Mouse (Mus musculus): ENCODE measurements around the gene Zdhhc3.
A peak's percentile ranks its signal among the peaks of the same experiment; 100 is the strongest.

Zdhhc3 gene

DNA sequence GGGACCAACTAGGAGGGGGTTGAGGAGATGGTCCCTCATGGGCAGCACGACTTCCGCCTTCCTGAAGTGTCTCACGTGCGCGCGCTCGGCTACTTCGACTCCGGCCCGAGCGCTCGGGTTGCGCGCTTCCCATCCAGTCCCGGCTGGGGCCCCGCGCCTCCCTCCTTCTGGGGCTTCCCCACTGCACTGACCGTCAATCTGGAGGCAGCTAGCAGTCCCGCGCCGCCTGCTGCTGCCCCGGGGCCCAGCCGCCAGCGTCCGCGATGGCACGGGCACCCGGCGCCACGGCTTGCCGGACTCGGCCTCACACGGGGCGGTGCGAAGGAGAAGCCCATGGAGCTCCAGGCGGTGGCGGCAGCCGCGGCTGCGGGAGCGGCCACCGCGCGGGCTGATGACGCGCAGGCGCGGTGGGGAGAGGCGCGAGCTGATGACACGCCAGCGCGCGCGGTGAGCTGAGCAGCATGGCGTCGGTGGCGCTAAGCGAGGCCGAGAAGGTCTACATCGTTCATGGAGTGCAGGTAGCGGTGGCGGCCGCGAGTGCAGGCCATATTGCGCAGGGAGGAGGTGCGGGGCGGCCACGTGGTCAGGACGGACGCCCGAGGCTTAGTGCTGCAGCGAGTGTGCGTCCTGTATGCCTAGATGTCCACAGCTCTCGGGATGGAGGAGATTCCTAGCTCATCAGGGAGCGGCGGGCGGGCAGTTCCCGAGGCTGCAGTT lies at the start of gene Zdhhc3, which contains the start of gene Exosc7:
TSS of gene Zdhhc3 (minus strand) at position 401 of the 717 bp plus-strand sequence.
TSS of gene Exosc7 (plus strand) at position 411 of the 717 bp plus-strand sequence.
- peak; percentile 94 for DNase-seq (ENCODE audit: low read depth)

DNA sequence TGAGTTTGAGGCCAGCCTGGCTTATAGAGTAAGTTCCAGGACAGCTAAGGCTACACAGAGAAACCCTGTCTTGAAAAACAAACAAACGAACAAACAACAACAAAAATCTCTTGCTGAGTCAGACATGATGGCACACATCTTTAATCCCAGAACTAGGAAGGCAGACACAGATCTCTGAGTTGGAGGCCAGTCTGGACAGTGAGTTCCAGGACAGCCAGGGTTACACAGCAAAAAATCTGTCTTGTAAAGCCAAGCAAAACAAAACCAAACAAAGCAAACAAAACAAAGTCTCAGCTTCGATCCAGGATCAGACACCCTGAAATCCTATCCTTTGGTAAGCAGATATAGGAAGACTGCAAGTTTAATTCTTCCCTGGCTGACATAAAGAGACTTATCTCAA lies 48.8 kb upstream of the Zdhhc3 start:
- DNase-seq (ENCODE audit: low read depth), result no peak

DNA sequence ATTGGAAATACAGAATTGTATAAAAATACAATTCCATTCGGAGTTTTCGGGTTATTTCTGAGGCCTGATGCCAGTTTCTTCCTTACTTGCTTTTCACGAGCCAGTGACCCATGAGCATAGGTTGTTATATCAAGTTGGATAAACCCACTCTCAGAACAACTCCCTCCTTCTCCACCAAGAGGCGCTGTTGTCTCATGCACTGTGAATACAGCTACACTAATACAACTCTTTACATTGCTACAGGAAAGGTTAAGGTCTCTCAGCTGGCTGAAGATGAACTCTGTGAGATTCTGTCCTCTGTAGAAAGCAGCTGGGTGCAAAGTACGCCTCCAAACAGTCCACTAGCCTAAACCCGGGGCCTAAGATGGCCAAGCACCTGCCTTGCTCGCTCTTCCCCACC lies 46.3 kb upstream of the Zdhhc3 start:
- peak; percentile 90 for DNase-seq (ENCODE audit: low read depth)

DNA sequence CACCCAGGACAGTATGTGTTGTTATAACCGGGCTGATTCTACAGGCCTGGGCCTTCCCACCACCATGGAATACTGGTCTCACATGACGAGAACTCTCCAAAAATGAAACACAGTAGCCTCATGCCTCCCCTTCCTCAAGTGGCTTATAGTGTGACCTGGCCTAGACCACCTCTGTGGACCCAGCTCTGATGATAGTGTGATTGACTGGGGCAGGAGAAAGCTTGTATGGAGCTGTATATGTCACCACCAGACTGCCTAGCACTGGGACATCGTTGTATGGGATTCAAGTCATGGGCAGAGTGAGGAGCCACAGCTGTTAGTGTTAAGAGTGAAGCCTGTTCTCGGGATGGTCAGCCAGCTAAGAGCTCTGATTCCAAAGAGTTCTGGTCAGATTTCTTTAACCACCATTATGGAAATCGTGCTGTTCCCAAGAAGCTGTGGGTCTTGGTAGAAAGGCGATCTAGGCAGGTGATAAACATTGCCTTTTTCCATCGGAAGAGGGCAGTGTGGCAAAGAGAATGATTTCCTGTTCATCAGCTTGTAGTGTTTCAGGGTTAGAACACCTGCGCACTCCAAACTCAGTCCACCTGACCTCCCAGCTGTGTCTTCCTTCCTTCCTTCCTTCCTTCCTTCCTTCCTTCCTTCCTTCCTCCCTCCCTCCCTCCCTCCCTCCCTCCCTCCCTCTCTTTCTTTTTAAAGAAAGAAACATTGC lies 45.3 kb upstream of the Zdhhc3 start:
- DNase-seq (ENCODE audit: low read depth), result peak; percentile 67

DNA sequence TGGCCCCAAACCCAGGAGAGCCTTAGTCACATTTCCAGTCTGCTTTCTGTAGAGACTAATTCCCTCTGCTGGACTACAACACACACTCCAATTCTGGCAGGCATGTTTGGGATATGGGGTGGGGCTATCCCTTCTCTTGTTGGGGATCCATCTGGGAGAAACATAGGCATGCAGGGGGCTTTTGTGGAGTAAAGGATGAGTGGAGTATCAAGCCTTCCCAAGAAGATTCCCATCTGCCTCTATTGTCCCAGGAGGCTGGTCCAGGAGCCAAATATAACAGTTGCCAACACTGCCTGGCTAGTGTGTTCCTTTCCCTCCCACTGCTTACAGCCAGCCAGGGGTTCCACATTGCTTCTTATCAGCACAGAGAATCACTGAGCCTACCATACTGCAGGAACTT lies 44.7 kb upstream of the Zdhhc3 start:
- DNase-seq (ENCODE audit: low read depth), result peak; percentile 76

DNA sequence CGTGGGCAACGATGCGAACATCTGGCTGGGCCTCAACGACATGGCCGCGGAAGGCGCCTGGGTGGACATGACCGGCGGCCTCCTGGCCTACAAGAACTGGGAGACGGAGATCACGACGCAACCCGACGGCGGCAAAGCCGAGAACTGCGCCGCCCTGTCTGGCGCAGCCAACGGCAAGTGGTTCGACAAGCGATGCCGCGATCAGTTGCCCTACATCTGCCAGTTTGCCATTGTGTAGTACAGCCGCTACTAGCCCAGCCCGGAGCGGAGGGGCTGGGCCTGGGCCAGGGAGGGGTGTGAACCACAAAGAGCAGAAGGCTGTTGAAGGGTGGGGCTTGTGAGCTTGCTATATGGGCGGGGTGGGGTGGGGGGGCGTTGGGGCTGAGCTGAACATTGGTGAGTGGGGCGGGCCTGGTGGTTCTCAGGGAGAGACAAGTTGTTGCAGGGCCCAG lies 43.9 kb upstream of the Zdhhc3 start:
- peak; percentile 70 for DNase-seq (ENCODE audit: low read depth)

DNA sequence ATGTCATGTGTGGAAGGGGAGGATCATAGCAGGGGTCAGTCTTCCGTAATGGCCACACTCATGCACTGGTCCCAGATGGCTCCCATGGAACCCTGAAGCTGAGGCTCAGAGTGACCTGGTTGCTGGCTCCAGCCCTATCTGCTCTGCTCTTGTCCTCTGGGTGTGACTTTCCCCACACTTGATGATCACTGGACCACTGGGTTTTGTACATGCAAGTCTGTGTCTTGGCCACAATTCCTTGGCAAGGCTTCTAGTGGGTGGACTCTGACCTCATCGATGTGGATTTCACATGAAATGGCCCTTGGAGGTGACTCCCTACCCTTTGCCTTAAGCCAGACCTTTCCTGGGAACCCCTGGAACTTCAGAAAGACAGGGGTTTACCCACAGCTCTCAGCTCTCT lies 40.1 kb upstream of the Zdhhc3 start:
- peak; percentile 33 for DNase-seq (ENCODE audit: low read depth)

DNA sequence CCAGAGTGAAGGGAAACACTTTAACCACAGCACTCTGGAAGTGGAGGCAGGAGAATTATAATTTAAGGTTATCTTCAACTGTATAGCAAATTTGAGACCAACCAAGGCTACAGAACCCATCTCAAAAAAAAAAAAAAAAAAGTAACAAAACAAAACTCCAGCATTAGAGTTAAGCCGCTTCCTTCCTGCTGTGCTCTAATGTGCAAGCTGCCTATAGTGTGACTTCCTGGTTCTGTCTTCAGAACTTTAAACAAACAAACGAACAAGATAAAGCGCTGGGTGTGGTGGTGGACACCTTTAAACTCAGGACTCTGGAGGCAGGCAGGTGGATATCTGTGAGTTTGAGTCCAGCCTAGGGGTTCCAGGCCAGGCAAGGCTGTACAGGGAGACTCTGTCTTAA lies 39.0 kb upstream of the Zdhhc3 start:
- DNase-seq (ENCODE audit: low read depth), result no peak

GRCm38 (mm10) chr9:123151561-123151960 lies 38.6 kb upstream of the Zdhhc3 start:
- DNase-seq (ENCODE audit: low read depth), result no peak

- DNase-seq (ENCODE audit: low read depth), result peak; percentile 89
Measured at GRCm38 (mm10) chr9:123150241-123151020, 37.4 kb upstream of the Zdhhc3 start, which contains the start of gene Clec3b. Gene Clec3b (plus strand): TSS chr9:123150946.

- peak; percentile 53 for DNase-seq (ENCODE audit: low read depth)
Measured at GRCm38 (mm10) chr9:123148430-123148829, 35.4 kb upstream of the Zdhhc3 start.

GRCm38 (mm10) chr9:123139887-123140614 lies 27.0 kb upstream of the Zdhhc3 start:
- no peak for DNase-seq (ENCODE audit: low read depth)

DNA sequence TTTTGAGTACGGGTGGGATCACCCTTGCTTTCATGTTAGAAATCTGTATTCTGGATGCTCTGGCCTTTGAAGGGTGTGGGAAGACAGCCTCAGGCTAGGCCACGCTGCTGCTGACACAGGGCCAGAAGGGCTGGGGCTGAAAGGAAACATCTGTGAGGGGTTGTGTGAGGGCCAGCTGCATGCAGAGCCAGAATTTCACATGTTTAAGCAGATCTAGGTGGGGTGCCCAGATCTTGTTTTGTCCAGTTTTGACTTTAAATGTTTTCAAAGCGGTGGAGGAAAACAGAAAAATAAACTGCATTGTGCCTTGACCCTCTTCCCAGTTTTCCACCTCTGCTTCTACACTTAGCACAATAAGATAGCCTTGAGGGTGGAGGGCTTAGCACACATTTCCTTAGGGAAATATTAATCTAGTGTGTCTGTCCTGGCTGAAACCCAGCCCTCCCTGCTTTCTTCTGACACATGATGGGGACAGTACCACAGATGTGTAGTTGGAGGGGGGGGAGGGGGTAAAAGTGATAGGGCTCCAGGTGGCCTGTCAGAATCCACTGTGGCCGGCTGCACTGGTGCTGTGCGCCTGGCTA lies 26.0 kb upstream of the Zdhhc3 start:
- peak; percentile 87 for DNase-seq (ENCODE audit: low read depth)

GRCm38 (mm10) chr9:123136953-123137682 lies 24.1 kb upstream of the Zdhhc3 start:
- DNase-seq (ENCODE audit: low read depth), result peak; percentile 88

- DNase-seq (ENCODE audit: low read depth), result no peak
Measured at GRCm38 (mm10) chr9:123132994-123133393, 20.0 kb upstream of the Zdhhc3 start.

- no peak for DNase-seq (ENCODE audit: low read depth)
Measured at GRCm38 (mm10) chr9:123127663-123128062, 14.7 kb upstream of the Zdhhc3 start.

DNA sequence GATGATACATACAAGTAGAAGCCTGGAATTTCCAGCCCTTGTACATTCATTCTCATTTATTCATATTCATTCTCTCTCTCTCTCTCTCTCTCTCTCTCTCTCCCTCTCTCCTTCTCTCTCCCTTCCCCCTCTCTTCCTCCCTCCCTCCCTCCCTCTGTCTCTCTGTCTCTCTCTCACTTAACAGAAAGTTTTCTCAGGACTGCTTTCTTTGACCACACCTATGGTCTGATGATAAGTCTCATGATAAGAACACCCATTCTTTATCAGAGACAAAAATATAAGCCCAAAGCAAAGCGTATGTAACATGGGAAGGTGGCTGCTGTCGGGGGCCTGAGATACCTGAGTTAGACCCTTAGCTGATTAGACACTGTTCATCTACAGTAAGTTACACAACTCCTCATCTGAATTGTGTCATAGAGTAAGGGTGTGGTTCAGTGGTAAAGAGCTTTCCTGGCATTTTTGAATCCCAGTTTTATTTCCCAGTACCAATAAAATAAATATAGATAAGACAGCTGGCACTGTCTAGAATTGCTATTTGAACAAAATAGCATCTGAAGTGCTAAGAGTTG lies 11.5 kb upstream of the Zdhhc3 start:
- DNase-seq (ENCODE audit: low read depth), result no peak

GRCm38 (mm10) chr9:123123571-123124412 lies 10.8 kb upstream of the Zdhhc3 start:
- peak; percentile 71 for DNase-seq (ENCODE audit: low read depth)

DNA sequence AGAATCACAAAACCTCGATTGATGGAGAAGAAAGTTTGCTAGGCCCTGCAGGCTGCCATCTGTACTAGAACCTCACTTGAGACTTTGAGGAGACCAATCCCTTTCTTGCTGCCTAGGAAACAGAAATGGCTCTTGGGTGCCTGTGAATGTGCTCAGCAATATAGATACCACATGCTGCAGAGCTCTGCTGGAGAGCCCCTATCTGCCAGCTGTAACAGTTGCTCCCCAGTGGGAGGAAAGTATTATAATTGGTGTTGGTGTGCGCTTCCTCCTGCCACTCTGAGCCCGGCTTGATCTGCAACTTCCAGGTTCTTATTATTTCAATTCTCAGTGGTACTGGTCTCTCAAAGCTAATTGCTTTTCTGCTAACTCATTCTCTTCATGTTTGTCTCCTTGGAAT lies 10.0 kb upstream of the Zdhhc3 start:
- DNase-seq (ENCODE audit: low read depth), result no peak
